Mouse (Mus musculus) cerebellum, adult 18-20 months (tissue): ENCODE measurements around the gene Stk10.
A peak's percentile ranks its signal among the peaks of the same experiment; 100 is the strongest.

Experiments used
- DNase-seq, 2 experiments: peaks; one replicate each; pipeline ENCODE4 v3.0.0; 2021

Stk10 gene

DNA sequence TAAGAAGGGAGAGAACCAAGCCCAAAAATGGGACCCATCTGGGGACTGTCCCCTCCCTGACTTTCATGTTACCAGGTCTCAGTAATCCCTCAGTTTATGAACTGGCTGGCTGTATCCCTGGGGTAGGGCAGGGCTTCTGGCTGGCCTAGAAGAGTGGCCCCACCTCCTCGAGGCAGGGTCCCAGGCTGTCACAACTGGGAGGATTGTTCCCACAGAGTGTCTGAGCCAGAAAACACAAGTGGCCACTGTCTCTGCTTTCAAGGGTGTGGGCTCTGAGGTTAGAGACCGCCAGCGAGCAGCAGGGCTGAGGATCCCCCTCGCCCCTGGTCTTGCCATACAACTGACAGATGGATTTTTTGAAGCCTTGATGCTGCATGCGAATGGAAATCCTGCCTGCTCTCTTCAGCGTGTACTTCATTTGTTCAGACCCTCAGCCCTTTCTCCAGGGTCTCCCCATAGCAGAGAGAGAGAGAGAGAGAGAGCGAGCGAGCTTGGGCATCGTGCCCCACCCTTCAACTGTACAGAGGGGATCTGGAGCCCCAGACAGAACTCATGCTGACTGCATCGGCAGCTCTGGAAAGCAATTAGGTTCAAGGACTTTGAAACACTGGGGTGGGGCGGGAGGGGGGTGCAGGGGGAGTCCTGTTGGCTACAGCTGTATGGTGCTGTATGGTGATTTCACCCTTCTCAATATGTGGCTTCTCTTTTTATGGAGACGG is 18.6 kb downstream of the Stk10 start:
- DNase-seq, result no peak

DNA sequence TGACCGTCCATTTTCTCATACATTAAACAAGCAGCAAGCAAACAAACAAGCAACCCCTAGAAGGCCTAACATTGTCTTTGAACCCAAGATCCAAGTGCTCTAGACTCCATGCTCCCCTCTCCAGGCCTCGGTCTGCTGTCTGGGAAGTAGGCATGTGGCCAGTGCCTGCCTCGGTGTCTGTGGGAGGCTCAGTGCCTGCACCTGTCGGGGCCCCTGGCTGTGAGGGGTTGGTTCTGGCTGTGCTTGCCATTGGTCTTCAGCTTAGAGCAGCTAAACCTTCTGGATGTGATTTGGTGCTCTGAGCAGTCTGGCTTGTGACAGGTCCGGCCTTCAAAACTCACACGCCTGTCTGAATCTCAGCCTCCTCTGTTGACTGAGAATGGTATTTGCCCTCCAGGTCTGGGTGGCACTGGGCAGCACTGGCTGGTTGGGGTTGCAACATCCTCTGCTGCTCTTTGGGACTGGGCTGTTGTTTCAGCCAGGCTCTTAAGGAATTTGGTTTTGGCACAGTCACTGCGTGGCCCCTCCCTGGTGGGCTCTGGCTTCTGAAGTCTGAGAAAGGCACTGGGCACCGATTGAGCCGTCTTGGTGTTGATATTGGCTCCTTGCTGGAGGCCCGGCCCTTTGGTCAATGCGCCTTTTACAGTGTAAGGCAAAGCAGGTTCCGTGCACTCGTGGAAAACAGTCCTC is 19.4 kb downstream of the Stk10 start:
- no peak for DNase-seq

DNA sequence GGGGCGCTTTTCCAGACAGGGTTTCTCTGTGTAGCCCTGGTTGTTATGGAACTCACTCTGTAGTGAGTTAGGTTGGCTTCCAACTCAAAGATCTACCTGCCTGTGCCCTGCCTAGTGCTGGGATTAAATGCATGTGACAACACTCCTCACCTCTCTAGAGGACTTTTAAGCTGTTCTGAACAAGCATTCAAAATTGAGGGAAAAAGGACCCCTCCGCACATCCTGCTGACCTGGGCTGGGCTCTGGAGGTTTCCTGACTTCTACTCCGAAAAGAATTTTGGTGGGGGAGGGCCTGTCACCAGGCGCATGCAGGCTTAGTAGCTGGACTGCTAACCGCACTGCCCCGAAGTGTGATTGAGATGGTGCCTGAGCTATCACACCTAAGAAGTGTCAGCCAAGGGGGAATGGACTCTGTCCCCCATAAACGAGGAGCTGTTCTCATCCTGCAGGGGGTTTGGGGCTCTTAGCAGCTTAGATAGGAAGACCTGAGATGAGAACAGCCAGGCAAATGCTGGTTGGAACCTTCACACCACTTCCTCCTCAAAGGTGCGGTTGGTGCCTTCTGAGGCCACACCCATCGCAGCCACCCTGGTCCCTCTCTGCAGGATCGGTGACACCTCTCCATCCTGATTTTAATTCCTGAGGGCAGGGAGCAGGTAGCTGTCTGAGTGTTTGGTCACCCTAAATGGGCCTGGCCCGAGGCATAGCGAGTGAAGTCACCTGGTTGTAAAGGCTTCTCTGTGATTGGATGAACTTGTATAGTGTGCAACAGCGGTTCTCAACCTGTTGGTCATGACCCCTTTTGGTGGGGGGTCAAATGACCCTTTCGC is 20.4 kb downstream of the Stk10 start:
- no peak for DNase-seq

- no peak for DNase-seq
Observed at GRCm38 (mm10) chr11:32554141-32555091, 21.3 kb downstream of the Stk10 start.

DNA sequence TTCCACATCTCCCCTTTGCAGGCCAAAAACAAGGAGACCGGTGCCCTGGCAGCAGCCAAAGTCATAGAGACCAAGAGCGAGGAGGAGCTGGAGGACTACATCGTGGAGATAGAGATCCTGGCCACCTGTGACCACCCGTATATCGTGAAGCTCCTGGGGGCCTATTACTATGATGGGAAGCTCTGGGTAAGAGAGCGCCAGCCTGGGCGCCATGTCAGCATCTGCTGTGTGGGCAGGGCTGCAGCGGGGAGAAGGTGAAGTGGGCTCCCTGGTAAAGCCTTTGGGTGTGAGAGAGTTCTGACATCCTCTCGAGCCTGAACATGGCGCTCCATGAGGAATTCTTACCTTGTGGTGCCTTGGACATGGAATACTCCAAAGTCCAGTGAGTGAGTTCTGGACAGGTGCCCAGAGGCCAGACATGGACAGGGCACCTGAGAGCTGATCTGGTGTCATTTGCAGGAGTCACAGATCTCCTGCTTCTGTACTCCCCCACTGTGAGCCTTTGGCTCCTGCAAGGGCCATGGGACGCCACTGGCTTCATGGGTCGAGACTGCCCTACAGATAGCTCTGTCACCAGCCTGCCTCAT is 22.1 kb downstream of the Stk10 start:
- DNase-seq, result no peak

- DNase-seq, result no peak
Observed at GRCm38 (mm10) chr11:32556333-32556990, 23.4 kb downstream of the Stk10 start.

DNA sequence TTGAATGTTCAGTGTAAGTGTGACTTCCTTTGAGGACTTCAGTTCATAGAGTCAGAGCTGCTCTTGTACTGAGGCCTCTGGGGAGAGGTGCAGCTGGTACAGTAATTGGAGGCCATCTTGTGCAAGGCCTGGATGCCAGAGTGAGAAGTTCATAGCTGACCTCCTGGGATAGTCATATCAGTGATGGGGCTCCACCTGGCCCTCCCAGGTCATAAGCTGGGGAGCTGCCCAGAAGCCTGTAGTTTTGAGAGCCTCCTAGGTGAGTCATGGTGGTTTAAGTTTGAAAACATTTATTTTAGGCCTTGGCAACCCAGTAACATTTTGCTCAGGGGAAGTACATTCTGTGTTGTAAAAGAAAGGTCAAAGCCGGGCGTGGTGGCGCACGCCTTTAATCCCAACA is 24.9 kb downstream of the Stk10 start:
- DNase-seq, result no peak

DNA sequence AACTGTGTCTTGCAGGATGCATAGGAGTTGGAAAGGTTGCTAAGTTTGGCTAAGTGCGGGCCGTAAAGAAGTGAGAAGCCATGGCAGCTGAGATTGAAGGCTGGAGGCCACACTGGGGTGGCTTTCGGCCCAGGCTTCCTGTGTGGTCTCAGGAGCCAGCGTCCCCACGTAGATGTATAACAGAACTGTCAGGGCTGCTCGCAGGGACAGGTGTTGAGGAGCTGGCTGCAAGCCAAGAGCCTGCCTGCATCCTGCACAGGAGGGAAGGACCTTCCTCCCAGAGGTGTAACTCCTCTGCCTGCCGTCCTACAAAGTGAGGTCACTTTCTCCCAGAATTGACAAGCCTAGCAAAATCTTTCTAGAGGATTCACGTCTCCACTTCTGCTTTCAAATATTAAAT is 25.6 kb downstream of the Stk10 start:
- peak in 1 of 2 experiments; percentile 52 for DNase-seq

DNA sequence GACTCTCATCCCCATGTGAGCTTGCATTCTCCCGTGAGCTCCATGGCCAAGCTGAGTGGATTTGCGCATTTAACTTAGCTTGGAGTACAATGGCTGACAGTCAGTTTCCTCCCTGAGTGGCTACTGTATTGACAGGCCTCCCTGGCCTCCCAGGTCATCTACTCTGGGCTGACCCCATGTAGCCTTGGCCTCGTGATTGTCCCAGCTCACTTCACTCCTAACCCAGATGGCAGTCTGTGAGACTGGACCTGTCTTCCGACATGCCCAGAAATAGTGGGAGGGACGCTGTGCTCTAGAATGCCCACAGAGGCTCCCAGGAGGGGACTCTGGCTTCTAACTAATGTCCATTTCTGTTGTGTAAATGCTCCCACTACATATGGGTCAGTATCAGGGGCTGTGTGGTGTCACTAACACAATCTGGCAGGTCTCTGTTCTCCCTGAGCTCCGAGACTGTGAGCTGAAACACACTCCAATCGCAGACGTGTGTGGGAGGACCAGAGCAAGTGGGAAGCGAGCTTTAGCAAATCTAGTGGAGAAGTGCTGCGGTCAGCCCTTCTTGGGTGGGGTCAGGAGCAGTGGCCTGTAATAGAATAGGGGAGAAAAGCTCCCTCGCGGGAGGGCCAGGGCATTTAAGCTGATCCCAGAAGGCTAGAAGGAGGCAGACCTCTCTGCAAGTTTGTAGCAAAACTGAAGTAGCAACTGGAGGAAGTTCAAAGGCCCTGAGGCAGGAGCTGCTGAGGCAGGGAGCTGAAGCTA is 27.1 kb downstream of the Stk10 start:
- no peak for DNase-seq

- DNase-seq, result no peak
Observed at GRCm38 (mm10) chr11:32561465-32562355, 28.6 kb downstream of the Stk10 start.

DNA sequence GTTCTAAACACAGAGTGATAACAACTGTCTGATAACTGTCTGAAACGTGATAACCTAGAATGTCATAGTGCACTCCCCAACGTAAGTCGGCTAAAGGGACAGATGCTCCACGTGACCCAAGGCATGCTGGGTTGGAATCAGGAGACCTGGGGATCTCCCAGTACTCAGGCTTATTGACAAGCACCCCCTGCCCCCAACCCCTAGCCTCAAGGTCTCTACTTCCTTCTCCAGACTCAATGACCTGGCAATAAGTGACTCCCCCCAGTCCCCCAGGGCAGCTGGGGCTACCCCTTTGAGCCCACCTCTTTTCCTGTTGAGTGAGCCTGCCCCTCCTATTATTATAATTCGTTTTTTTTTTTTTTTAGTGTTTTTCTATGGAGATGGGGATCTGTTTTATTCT is 29.6 kb downstream of the Stk10 start:
- DNase-seq, result no peak

DNA sequence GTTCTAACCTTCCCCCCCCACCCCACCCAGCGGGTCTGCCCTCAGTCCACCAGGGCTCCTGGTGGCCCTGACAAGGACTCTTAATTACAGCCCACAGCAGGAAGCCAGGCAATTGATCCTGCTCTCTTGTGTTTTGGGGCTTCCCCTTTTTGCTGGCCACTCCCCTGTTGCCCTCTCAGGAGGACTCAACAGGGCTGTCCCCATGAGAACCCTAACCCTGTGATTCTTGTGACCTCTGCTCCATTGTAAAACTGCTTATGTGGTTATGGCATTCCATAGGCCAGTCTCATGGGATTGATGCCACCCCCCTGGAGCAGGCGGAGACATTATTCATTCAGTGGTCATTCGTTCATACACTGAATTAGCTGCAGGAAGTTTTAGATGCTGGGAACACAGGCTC is 30.6 kb downstream of the Stk10 start:
- DNase-seq, result no peak

- DNase-seq, result no peak
Observed at GRCm38 (mm10) chr11:32564629-32565028, 31.5 kb downstream of the Stk10 start.

DNA sequence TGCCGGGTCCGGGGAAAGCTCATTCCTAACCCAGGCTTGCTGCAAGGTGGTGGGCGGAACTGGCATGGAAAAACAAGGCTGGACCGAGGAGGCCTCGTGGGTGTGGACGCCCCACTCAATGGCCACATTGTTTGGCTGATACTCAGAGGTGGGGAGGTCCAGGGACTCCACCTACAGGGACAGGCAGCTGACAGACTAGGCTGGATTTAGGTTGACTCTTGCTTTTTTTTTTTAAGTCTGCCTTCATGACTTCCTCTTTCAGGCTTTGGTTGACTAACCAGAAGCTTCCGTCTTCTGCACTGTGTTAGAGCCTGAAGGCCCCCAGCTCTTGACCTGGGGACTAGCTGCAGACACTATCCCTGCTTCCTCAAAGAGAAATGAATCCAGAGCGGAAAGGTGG is 32.0 kb downstream of the Stk10 start:
- no peak for DNase-seq

DNA sequence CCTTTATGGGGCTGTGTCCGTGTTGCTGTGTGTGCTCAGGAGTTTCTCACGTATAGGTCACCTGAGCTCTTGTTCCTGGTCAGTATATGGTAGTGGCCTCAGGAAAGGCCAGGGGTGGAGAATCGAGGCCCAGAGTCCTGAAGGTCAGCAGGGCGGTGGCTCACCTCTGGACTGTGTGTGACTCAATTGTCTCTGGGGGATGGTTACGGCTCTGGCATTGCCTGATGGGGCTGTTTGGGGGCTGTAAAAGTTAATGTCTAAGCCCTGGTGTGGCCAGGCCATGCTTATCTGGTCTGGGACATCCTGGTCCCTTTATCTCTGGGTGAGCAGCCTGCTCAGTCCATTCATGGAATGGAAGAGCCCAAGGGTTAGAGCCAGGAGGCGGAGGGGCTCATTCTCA is 33.1 kb downstream of the Stk10 start:
- no peak for DNase-seq

DNA sequence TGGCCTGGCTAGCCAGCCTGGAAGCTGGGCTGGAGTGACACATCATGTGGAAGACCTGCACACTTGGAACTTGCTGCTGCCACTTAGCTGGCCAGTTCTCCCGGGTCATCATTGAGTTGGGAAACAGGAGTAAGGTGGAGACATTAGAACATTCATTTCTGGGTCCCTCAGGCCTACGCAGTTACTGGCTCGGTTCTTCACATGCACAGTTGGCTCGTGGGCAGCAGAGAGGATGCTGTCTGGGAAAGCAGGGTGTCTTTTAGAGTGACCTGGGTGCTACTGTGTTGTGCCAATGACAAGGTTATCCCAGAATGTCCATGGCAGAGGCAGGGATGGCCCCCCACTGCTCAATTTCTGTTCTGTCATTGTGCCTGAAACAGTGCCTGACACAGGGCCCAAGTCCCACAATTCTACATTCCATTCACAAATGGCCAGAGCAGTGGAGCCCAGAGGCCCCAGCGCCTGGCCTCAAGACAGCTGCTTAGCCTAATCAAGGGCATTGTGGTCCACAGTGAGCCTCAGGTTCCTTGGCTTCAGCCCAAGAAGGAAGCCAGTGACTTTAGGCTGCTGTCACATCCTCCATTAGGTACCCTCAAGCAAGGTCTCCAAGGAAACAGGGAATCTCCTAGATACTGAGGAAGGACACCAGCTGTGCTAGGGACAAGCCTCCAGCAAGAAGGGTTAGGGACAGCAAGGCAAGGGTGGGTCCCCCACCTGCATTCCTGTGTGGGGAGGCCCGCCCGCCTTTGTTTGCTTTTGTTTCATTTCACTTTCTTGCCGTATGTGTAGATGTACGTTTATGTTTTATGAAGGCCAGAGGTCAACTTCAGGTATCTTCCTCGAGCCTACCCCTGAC is 34.1 kb downstream of the Stk10 start:
- no peak for DNase-seq

- DNase-seq, result no peak
Observed at GRCm38 (mm10) chr11:32568060-32568459, 35.0 kb downstream of the Stk10 start.

DNA sequence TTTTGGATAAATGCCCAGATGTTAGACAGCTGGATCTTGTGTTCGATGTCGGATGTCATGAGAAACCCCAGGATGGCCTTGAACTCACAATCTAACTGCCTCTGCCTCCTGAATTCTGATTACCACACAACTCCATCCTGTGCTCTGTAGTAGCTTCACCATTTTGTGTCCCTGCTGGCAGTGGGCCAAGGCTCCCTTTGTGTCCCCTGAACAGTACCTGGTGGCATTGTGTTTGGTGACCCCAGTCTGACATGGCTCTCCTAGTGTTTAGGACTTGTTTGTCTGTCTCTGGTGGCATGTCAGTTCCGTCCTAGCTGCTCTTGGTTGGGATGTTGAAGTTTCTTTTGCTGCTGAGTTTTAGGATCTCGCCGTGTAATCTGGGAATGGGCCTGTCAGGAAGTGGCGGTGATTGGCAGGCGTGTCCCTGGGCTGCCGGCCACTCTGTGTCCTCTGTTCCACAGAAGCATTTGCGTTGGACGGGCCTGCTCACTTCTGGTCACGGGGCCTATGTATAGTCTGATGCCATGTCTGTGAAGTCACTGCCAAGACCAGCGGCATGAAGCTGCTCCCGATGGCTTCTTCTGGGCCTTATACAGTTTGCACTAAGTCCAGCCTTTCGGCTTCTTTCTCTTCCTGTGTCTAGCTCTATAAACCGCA is 35.7 kb downstream of the Stk10 start:
- DNase-seq, result peak in 1 of 2 experiments; percentile 53
